Mouse (Mus musculus): ENCODE results near the gene Txndc8. TPM values are rescaled to one million over a fixed set of nuclear protein-coding genes. Genes with fewer than 3 reads are reported as not detected.

Gene Txndc8
- polyA plus RNA-seq, 1 experiment from 2014 or later = not detected

DNA sequence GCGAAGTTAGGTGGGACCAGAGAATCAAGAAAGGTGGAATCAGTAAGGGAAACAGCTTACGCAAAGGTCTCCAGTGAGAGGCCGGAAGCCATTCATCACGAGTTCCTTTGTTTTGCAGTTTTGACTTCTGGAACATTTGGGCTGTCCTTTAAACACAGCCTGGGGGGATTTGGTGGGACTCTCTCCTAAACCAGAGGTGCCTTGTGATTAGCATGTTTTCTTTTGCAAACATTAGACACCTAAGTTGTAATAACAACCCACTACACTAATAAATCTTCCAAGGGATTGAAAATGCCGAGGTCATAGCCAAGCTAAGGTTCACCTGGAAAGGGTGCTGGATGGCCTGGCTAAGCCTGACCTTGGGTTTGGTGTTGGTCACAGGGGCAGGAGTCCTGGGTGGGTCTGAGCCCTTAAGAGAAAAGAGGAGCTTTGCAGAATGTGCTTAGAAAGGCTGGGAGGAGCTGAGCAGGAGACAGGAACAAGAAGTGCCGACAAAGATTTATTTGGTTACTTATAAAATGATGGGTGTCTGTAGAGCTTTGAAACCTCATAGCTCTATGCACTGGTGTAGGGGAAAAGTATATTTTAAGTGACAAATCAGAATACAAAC lies 28.3 kb upstream of the Txndc8 start:
- no peak overlapping the region for H3K4me3 ChIP-seq (ENCODE audit: low read depth, low read length)
- no peaks in the 10 kb centered on the region for H3K27me3 ChIP-seq (ENCODE audit: control insufficient read depth, insufficient read depth, low read length)
- no peaks in the 10 kb centered on the region for H3K36me3 ChIP-seq (replicated peaks; ENCODE audit: control insufficient read depth, insufficient read depth, low read depth, low read length)

DNA sequence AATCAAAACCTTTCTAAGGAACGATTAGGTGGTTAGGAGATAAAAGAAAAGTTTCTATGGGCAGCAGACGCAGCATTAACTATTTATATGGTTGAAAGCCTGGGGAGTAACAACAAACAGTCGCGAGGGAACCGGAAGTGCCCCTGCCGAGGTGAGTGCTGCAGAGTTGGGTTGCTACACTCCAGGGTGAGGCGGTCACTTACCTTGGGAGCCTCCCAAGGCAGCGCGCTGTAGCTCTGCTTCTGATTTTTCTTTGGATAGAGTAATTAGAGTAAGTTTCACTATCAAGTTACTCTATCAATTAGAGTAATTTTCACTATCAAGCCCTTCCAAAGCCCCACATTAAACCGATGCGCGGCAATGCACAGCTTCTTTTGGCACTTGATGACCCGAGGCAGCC lies 25.7 kb upstream of the Txndc8 start:
- WGBS = 47% methylated on average over 13 of the region's 13 CpGs
- Histone ChIP-seq H3K36me3 (replicated peaks; ENCODE audit: control insufficient read depth, insufficient read depth, low read depth, low read length) (no peaks in the 10 kb centered on the region), H3K4me2 (ENCODE audit: low read depth, low read length) (no peak overlapping the region), H3K27me3 (ENCODE audit: control insufficient read depth, insufficient read depth, low read length) (no peaks in the 10 kb centered on the region), H3K4me3 (ENCODE audit: low read depth, low read length) (no peak overlapping the region), H3K4me1 (ENCODE audit: control insufficient read depth, insufficient read depth, low read length) (no peaks in the 10 kb centered on the region), H3K9me3 (replicated peaks; ENCODE audit: control insufficient read depth, low read length) (no peaks in the 10 kb centered on the region), H3K9ac (replicated peaks; ENCODE audit: low read length) (no peak overlapping the region), H3K27ac (replicated peaks; ENCODE audit: low read depth, low read length) (no peak overlapping the region)
- DNase-seq (ENCODE audit: low spot score) = no peak
- ATAC-seq (replicated peaks; ENCODE audit: insufficient number of reproducible peaks, low FRiP score, low TSS enrichment, low read depth) = no peak

More for the DNA sequence above, 28.3 kb upstream of the Txndc8 start:
- ATAC-seq (replicated peaks; ENCODE audit: insufficient number of reproducible peaks, low FRiP score, low TSS enrichment, low read depth) (no peak), DNase-seq (ENCODE audit: low spot score) (no peak)
- Histone ChIP-seq H3K9ac (replicated peaks; ENCODE audit: low read length) (no peak overlapping the region), H3K4me2 (ENCODE audit: low read depth, low read length) (no peak overlapping the region), H3K4me1 (ENCODE audit: control insufficient read depth, insufficient read depth, low read length) (no peaks in the 10 kb centered on the region), H3K9me3 (replicated peaks; ENCODE audit: control insufficient read depth, low read length) (no peaks in the 10 kb centered on the region), H3K27ac (replicated peaks; ENCODE audit: low read depth, low read length) (no peak overlapping the region)
- 83% methylated on average over 6 of the region's 6 CpGs for WGBS

DNA sequence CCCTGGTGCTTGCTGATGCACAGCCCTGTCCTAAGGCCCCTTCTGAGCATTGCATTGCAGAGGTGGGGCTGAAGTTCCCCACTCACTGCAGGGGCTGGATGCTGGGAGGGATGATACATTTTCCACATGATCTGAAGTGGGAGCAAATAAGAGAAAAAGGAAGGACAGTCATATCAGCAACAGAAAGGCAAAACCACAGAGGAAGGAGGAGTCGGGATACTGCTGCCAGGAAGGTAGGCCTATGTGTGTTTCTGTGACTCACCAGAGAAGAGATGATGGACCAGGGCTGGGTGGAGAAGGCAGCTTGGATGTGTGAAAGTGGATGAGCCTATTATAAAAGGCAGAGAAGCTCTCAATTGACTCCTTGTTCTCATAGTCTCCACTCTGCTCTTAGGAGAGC lies 23.8 kb upstream of the Txndc8 start:
- Histone ChIP-seq H3K4me3 (ENCODE audit: low read depth, low read length) (no peak overlapping the region), H3K4me2 (ENCODE audit: low read depth, low read length) (no peak overlapping the region), H3K27ac (replicated peaks; ENCODE audit: low read depth, low read length) (no peak overlapping the region), H3K4me1 (ENCODE audit: control insufficient read depth, insufficient read depth, low read length) (no peaks in the 10 kb centered on the region), H3K27me3 (ENCODE audit: control insufficient read depth, insufficient read depth, low read length) (no peaks in the 10 kb centered on the region), H3K9me3 (replicated peaks; ENCODE audit: control insufficient read depth, low read length) (no peaks in the 10 kb centered on the region), H3K9ac (replicated peaks; ENCODE audit: low read length) (no peak overlapping the region), H3K36me3 (replicated peaks; ENCODE audit: control insufficient read depth, insufficient read depth, low read depth, low read length) (no peaks in the 10 kb centered on the region)
- WGBS = 75% methylated on average over 1 of the region's 1 CpGs
- ATAC-seq (replicated peaks; ENCODE audit: insufficient number of reproducible peaks, low FRiP score, low TSS enrichment, low read depth) (no peak), DNase-seq (ENCODE audit: low spot score) (no peak)

DNA sequence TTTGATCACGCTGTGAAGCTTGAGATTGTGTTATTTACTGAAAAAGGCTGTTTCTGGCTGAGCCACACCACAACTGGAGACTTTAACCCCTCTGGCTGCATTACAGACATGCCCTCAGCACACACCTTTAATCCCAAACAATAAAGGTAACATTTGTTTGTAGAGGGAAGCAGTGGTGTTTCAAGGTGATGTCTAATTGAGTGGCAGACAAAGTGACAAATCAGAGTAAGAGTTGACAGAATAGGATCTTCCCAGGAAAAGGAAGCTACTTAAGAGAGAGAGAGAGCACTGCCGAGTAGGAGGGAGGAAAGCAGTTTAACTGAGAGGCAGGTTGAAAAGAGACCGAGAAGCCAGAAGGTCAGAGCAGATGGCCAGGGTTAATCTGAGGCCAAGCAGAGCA lies 5.4 kb downstream of the Txndc8 start:
- Histone ChIP-seq H3K27me3 (ENCODE audit: control insufficient read depth, insufficient read depth, low read length) (no peaks in the 10 kb centered on the region), H3K27ac (replicated peaks; ENCODE audit: low read depth, low read length) (no peak overlapping the region), H3K4me3 (ENCODE audit: low read depth, low read length) (no peak overlapping the region), H3K4me2 (ENCODE audit: low read depth, low read length) (no peak overlapping the region), H3K36me3 (replicated peaks; ENCODE audit: control insufficient read depth, insufficient read depth, low read depth, low read length) (no peaks in the 10 kb centered on the region), H3K4me1 (ENCODE audit: control insufficient read depth, insufficient read depth, low read length) (no peaks in the 10 kb centered on the region), H3K9ac (replicated peaks; ENCODE audit: low read length) (no peak overlapping the region), H3K9me3 (replicated peaks; ENCODE audit: control insufficient read depth, low read length) (no peaks in the 10 kb centered on the region)
- no peak for DNase-seq (ENCODE audit: low spot score)
- WGBS = 59% methylated on average over 3 of the region's 3 CpGs
- no peak for ATAC-seq (replicated peaks; ENCODE audit: insufficient number of reproducible peaks, low FRiP score, low TSS enrichment, low read depth)

DNA sequence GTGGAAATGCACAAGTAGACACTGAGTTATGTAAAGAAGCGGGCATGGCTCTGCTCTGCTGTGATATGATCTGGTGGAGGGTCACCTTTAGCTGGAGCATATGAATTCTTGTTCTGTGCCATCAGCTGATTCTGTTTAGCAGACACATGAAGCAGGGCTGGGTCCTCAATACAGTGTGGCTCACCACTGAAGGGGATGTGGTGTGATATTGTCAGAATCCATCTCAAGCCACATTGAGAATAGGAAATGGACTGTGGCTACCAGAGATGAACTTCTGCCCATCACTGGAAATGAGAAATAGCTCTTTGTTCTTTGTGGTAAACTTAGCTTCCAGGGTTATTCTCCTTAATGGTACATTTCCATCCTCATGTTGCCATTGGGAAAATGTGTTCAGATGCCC lies 17.5 kb downstream of the Txndc8 start:
- 78% methylated on average over 1 of the region's 1 CpGs for WGBS
- no peaks in the 10 kb centered on the region for H3K4me1 ChIP-seq (ENCODE audit: control insufficient read depth, insufficient read depth, low read length)
- H3K4me3 ChIP-seq (ENCODE audit: low read depth, low read length) = no peak overlapping the region
- H3K4me2 ChIP-seq (ENCODE audit: low read depth, low read length) = no peak overlapping the region
- H3K36me3 ChIP-seq (replicated peaks; ENCODE audit: control insufficient read depth, insufficient read depth, low read depth, low read length) = no peaks in the 10 kb centered on the region
- no peaks in the 10 kb centered on the region for H3K9me3 ChIP-seq (replicated peaks; ENCODE audit: control insufficient read depth, low read length)
- no peaks in the 10 kb centered on the region for H3K27me3 ChIP-seq (ENCODE audit: control insufficient read depth, insufficient read depth, low read length)
- DNase-seq (ENCODE audit: low spot score) (no peak), ATAC-seq (replicated peaks; ENCODE audit: insufficient number of reproducible peaks, low FRiP score, low TSS enrichment, low read depth) (no peak)
- no peak overlapping the region for H3K9ac ChIP-seq (replicated peaks; ENCODE audit: low read length)
- H3K27ac ChIP-seq (replicated peaks; ENCODE audit: low read depth, low read length) = no peak overlapping the region

DNA sequence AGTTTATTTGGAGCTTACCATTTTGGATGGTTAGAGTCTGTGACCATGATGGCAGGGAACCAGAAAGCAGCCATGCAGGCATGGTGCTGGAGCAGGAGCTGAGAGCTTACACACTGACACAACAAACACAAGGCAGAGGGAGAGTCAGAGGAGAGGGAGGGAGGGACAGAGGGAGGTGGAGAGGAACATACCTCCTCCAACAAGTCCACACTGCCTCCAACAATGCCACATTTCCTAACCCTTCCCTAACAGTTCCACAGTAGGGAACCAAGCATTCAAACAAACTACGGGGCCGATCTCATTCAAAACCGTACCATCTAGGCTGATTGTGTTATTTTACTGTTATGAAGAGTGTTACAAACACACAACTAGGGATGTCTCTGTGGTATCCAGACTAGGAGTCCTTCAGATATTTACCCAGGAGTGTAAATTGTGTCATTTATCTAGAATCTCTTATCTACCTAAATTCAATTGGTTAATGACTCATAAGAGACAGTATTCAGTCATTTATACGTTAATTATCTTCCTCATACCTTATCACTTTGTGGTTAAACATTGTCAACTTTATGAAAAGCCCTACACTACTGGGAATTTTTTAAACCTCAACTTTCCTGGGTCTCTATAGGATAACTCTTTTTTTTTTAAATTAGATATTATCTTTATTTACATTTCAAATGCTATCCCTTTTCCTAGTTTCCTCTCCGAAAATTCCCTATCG lies 34.4 kb downstream of the Txndc8 start:
- DNase-seq (ENCODE audit: low spot score) (no peak), ATAC-seq (replicated peaks; ENCODE audit: insufficient number of reproducible peaks, low FRiP score, low TSS enrichment, low read depth) (no peak)
- no peak overlapping the region for H3K4me3 ChIP-seq (ENCODE audit: low read depth, low read length)
- no peaks in the 10 kb centered on the region for H3K27me3 ChIP-seq (ENCODE audit: control insufficient read depth, insufficient read depth, low read length)
- 91% methylated on average over 6 of the region's 6 CpGs for WGBS
- H3K36me3 ChIP-seq (replicated peaks; ENCODE audit: control insufficient read depth, insufficient read depth, low read depth, low read length) = no peaks in the 10 kb centered on the region
- H3K4me2 ChIP-seq (ENCODE audit: low read depth, low read length) = no peak overlapping the region
- H3K9me3 ChIP-seq (replicated peaks; ENCODE audit: control insufficient read depth, low read length) = no peaks in the 10 kb centered on the region
- H3K27ac ChIP-seq (replicated peaks; ENCODE audit: low read depth, low read length) = no peak overlapping the region
- no peak overlapping the region for H3K9ac ChIP-seq (replicated peaks; ENCODE audit: low read length)
- H3K4me1 ChIP-seq (ENCODE audit: control insufficient read depth, insufficient read depth, low read length) = no peaks in the 10 kb centered on the region

DNA sequence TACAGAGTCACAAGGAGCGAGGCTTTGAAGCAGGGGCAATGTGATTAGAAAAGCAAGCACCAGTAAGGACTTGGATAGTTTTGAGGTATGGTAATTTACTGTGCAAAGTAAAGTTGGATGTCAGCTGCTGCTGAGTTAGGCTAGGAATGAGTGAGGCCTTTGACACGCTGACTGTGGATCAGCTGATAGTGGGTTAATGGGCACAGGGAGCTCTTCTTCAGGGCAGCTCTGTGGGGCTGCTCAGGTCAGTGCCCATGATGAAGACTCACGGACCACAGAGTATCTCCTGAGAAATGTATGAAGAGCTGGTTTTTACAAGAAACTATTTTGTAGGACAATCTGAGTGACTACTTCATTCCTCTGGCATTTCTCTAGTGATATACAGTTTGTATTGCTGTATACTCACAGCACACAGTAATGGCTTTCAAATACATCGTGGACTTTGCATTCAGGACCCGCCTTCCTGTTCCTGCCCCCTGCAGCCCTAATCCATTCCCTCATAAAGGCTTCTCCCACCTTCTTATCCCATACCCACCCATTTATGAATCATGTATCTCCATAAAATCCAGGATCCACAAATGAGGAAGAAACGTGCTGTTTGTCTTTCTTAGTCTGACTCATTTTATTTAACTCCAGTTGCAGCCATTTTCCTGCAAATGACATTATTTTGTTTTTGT lies 35.2 kb downstream of the Txndc8 start:
- 81% methylated on average over 6 of the region's 6 CpGs for WGBS
- H3K9ac ChIP-seq (replicated peaks; ENCODE audit: low read length) = no peak overlapping the region
- no peaks in the 10 kb centered on the region for H3K4me1 ChIP-seq (ENCODE audit: control insufficient read depth, insufficient read depth, low read length)
- H3K27ac ChIP-seq (replicated peaks; ENCODE audit: low read depth, low read length) = no peak overlapping the region
- no peak for DNase-seq (ENCODE audit: low spot score)
- no peaks in the 10 kb centered on the region for H3K27me3 ChIP-seq (ENCODE audit: control insufficient read depth, insufficient read depth, low read length)
- no peaks in the 10 kb centered on the region for H3K9me3 ChIP-seq (replicated peaks; ENCODE audit: control insufficient read depth, low read length)
- H3K4me2 ChIP-seq (ENCODE audit: low read depth, low read length) = no peak overlapping the region
- no peak overlapping the region for H3K4me3 ChIP-seq (ENCODE audit: low read depth, low read length)
- H3K36me3 ChIP-seq (replicated peaks; ENCODE audit: control insufficient read depth, insufficient read depth, low read depth, low read length) = no peaks in the 10 kb centered on the region
- no peak for ATAC-seq (replicated peaks; ENCODE audit: insufficient number of reproducible peaks, low FRiP score, low TSS enrichment, low read depth)

DNA sequence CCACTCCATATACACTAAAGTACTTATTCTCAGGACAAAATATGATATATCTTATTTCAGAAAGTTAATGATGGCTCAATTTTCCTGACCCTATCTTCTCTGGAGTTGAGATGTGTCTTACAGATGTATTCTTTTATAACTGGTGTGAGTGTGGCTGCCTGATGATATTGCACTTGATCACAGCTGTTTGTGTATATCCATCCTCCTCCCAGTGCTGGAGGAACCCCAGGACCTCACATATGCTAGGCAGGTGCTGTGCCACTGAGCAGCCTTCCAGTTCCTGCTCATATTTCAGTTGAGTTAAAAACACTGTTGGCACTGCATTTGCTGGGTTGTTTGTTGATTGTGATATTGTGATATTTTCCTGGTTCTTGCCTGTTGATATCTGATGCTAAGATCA lies 38.6 kb downstream of the Txndc8 start:
- Histone ChIP-seq H3K4me1 (ENCODE audit: control insufficient read depth, insufficient read depth, low read length) (no peaks in the 10 kb centered on the region), H3K4me3 (ENCODE audit: low read depth, low read length) (no peak overlapping the region), H3K27me3 (ENCODE audit: control insufficient read depth, insufficient read depth, low read length) (no peaks in the 10 kb centered on the region), H3K9ac (replicated peaks; ENCODE audit: low read length) (no peak overlapping the region), H3K9me3 (replicated peaks; ENCODE audit: control insufficient read depth, low read length) (no peaks in the 10 kb centered on the region), H3K36me3 (replicated peaks; ENCODE audit: control insufficient read depth, insufficient read depth, low read depth, low read length) (no peaks in the 10 kb centered on the region), H3K27ac (replicated peaks; ENCODE audit: low read depth, low read length) (no peak overlapping the region), H3K4me2 (ENCODE audit: low read depth, low read length) (no peak overlapping the region)
- ATAC-seq (replicated peaks; ENCODE audit: insufficient number of reproducible peaks, low FRiP score, low TSS enrichment, low read depth) (no peak), DNase-seq (ENCODE audit: low spot score) (no peak)

All from embryonic facial prominence, embryonic 11.5 days (tissue).